Comparison of ENCODE assay signal across 8 mouse cellular contexts in the genomic region with DNA sequence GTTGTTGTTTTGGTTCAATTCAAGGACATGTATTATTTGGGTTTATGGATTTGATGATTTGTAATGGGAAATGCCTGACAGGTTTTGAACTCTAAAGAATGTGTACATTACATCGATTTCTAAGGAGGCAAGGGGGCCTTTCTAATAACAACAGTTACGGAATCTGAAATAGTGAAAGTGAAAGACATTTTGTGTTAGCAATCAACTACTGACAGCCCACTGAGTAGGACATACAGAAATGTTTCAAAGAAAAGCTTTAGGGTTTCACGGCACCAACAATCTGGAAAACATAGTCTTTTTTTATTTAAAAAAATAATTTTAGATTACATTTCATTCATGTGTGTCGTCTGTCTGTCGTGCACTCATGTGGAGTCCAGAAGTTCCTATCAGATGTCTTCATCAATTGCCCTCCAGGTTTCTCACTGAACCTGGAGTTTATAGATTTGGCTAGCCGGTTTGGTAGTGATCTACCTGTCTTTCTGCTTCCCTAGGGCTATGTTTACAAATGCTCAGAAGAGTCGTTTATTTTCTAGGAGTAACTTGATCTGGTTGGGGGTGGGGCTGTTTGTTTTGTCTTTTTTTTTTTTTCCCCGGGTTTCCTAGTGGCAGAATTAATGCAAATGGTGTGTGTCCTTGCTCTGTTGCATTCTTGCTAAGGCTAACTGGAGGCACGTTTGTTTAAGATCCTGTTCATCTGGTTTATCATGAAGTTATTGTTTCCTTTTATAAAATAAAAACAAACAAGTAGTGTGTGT. TPM values are rescaled to one million over a fixed set of nuclear protein-coding genes. Genes with fewer than 3 reads are reported as not detected.
DNase-seq lines count a peak whose midpoint lies in the region; ATAC-seq and TF ChIP-seq lines count a peak whose summit lies in the region.

No protein-coding gene starts in this region.

- DNase-seq in lung, embryonic 14.5 days, result peak; percentile 34
- DNase-seq in lung, postnatal 4 days, result no peak
- peak; percentile 6 for DNase-seq in midbrain, embryonic 14.5 days
- DNase-seq in adrenal gland, postnatal 4 days (ENCODE audit: low spot score in 2 of 2), result no peak
- no peak for DNase-seq in gastrocnemius, postnatal 14 days
- DNase-seq in right cerebral cortex, adult 18-20 months, result no peak

- peaks cover 6% of the 10 kb centered on the region; the same call in 1 of the 2 replicates for H3K4me1 ChIP-seq in lung, embryonic 14.5 days (ENCODE audit: insufficient read depth)
- H3K4me1 ChIP-seq in embryonic facial prominence, embryonic 13.5 days, result peaks cover 8% of the 10 kb centered on the region; the same call in 1 of the 2 replicates
- peaks cover 16% of the 10 kb centered on the region for H3K4me1 ChIP-seq in intestine, embryonic 16.5 days (ENCODE audit: control insufficient read depth, insufficient read depth, low read length)
- H3K4me1 ChIP-seq in midbrain, embryonic 14.5 days (ENCODE audit: control insufficient read depth, insufficient read depth, low read length), result 0 out of 2 replicates have a peak, but pooled peaks cover 2% of the 10 kb centered on the region

- no peak for ATAC-seq in lung, embryonic 14.5 days (ENCODE audit: insufficient read depth)
- ATAC-seq in embryonic facial prominence, embryonic 13.5 days (ENCODE audit: insufficient number of reproducible peaks, insufficient read depth, low FRiP score, low TSS enrichment, low read depth), result no peak
- ATAC-seq in intestine, embryonic 16.5 days, result no peak
- ATAC-seq in midbrain, embryonic 14.5 days (ENCODE audit: low FRiP score, low TSS enrichment), result no peak

- H3K4me3 ChIP-seq in lung, embryonic 14.5 days (ENCODE audit: low read depth, low read length), result peak overlapping the region; percentile 84
- peak overlapping the region; percentile 85 for H3K4me3 ChIP-seq in embryonic facial prominence, embryonic 13.5 days
- peak overlapping the region; percentile 35 for H3K4me3 ChIP-seq in intestine, embryonic 16.5 days (ENCODE audit: low read length)
- H3K4me3 ChIP-seq in midbrain, embryonic 14.5 days (replicated peaks; ENCODE audit: low read depth, low read length), result peak overlapping the region; percentile 78

- H3K9me3 ChIP-seq in lung, embryonic 14.5 days (ENCODE audit: low read depth, low read length), result no peaks in the 10 kb centered on the region
- no peaks in the 10 kb centered on the region for H3K9me3 ChIP-seq in embryonic facial prominence, embryonic 13.5 days
- peaks cover 6% of the 10 kb centered on the region for H3K9me3 ChIP-seq in intestine, embryonic 16.5 days (ENCODE audit: control insufficient read depth, low read length)
- H3K9me3 ChIP-seq in midbrain, embryonic 14.5 days (ENCODE audit: control insufficient read depth, low read length), result 0 out of 2 replicates have a peak, but pooled peaks cover 4% of the 10 kb centered on the region

- peaks cover 3% of the 10 kb centered on the region; the same call in 1 of the 2 replicates for H3K36me3 ChIP-seq in lung, embryonic 14.5 days (ENCODE audit: insufficient read depth)
- H3K36me3 ChIP-seq in embryonic facial prominence, embryonic 13.5 days, result no peaks in the 10 kb centered on the region
- H3K36me3 ChIP-seq in intestine, embryonic 16.5 days (ENCODE audit: control insufficient read depth, insufficient read depth, low read length), result peaks cover 5% of the 10 kb centered on the region
- no peaks in the 10 kb centered on the region for H3K36me3 ChIP-seq in midbrain, embryonic 14.5 days (ENCODE audit: control insufficient read depth, insufficient read depth, low read length)

- intact Hi-C loops in gastrocnemius, postnatal 14 days (cut with DNase I; ENCODE audit: low total_unique reads), result no loop called here

- peak overlapping the region; percentile 63 for H3K4me2 ChIP-seq in lung, embryonic 14.5 days
- H3K4me2 ChIP-seq in embryonic facial prominence, embryonic 13.5 days, result peak overlapping the region; percentile 74
- peak overlapping the region; percentile 44 for H3K4me2 ChIP-seq in intestine, embryonic 16.5 days (ENCODE audit: low read depth, low read length)
- peak overlapping the region; percentile 72 for H3K4me2 ChIP-seq in midbrain, embryonic 14.5 days (ENCODE audit: low read length)

- H3K27me3 ChIP-seq in lung, embryonic 14.5 days (ENCODE audit: insufficient read depth, low read length), result no peaks in the 10 kb centered on the region
- H3K27me3 ChIP-seq in embryonic facial prominence, embryonic 13.5 days, result no peaks in the 10 kb centered on the region
- H3K27me3 ChIP-seq in intestine, embryonic 16.5 days (replicated peaks; ENCODE audit: control insufficient read depth, insufficient read depth, low read length), result no peaks in the 10 kb centered on the region
- H3K27me3 ChIP-seq in midbrain, embryonic 14.5 days (ENCODE audit: control insufficient read depth, insufficient read depth, low read length), result no peaks in the 10 kb centered on the region

- 7% methylated on average over 9 of the region's 9 CpGs for WGBS in lung, embryonic 14.5 days
- WGBS in embryonic facial prominence, embryonic 13.5 days, result 5% methylated on average over 9 of the region's 9 CpGs
- 10% methylated on average over 9 of the region's 9 CpGs for WGBS in intestine, embryonic 16.5 days
- WGBS in midbrain, embryonic 14.5 days, result 15% methylated on average over 9 of the region's 9 CpGs

- no peak for TF ChIP-seq CTCF in lung, embryonic 14.5 days (IDR thresholded peaks at IDR 0.05; ENCODE audit: low read depth)

- H3K27ac ChIP-seq in lung, embryonic 14.5 days (ENCODE audit: low read depth), result no peak overlapping the region
- no peak overlapping the region for H3K27ac ChIP-seq in embryonic facial prominence, embryonic 13.5 days
- peak overlapping the region; percentile 40 for H3K27ac ChIP-seq in intestine, embryonic 16.5 days (ENCODE audit: low read length)
- no peak overlapping the region for H3K27ac ChIP-seq in midbrain, embryonic 14.5 days (replicated peaks; ENCODE audit: low read depth, low read length)

- peak overlapping the region; percentile 26 for H3K9ac ChIP-seq in lung, embryonic 14.5 days
- no peak overlapping the region for H3K9ac ChIP-seq in embryonic facial prominence, embryonic 13.5 days
- H3K9ac ChIP-seq in intestine, embryonic 16.5 days (ENCODE audit: low read depth, low read length), result no peak overlapping the region
- H3K9ac ChIP-seq in midbrain, embryonic 14.5 days (replicated peaks; ENCODE audit: low read length), result no peak overlapping the region; the same call in 1 of the 2 replicates

RNA-seq across cellular contexts. Expression of gene Acadl, which starts 0.8 kb away (rescaled TPM):
- 128 and 140 TPM in 2 replicates for polyA plus RNA-seq in lung, embryonic 14.5 days (2014; fragmentation: Nextera tagmentation; extraction: Ambion mirVana)
- polyA plus RNA-seq in embryonic facial prominence, embryonic 13.5 days (2015; fragmentation: Nextera tagmentation; extraction: Ambion mirVana), result 53.5 and 65.6 TPM in 2 replicates
- polyA plus RNA-seq in intestine, embryonic 16.5 days (2015; fragmentation: Nextera tagmentation; extraction: Ambion mirVana), result 309 and 355 TPM in 2 replicates
- polyA plus RNA-seq in midbrain, embryonic 14.5 days (2014; fragmentation: Nextera tagmentation; extraction: Ambion mirVana), result 27.9 and 41.1 TPM in 2 replicates
- 100 to 1,000 TPM; 425 to 522 TPM for total RNA-seq in adrenal gland, postnatal 4 days (2021)
- 100 to 1,000 TPM; 267 to 388 TPM for total RNA-seq in gastrocnemius, postnatal 14 days (2021)

RNA-seq across cellular contexts. Expression of gene Kansl1l, which starts 46.6 kb away (rescaled TPM):
- 21.9 and 22.3 TPM in 2 replicates for polyA plus RNA-seq in lung, embryonic 14.5 days (2014; fragmentation: Nextera tagmentation; extraction: Ambion mirVana)
- polyA plus RNA-seq in embryonic facial prominence, embryonic 13.5 days (2015; fragmentation: Nextera tagmentation; extraction: Ambion mirVana), result 21.7 and 23.1 TPM in 2 replicates
- 8.8 and 9.7 TPM in 2 replicates for polyA plus RNA-seq in intestine, embryonic 16.5 days (2015; fragmentation: Nextera tagmentation; extraction: Ambion mirVana)
- 13.9 and 15.9 TPM in 2 replicates for polyA plus RNA-seq in midbrain, embryonic 14.5 days (2014; fragmentation: Nextera tagmentation; extraction: Ambion mirVana)
- total RNA-seq in adrenal gland, postnatal 4 days (2021), result 10 to 100 TPM; 25.4 to 26.1 TPM
- total RNA-seq in gastrocnemius, postnatal 14 days (2021), result 10 to 100 TPM; 17.2 to 18.8 TPM

Comparison
In these comparisons a context has a peak if more than half of its experiments do, and no peak if none do; other contexts are left out.
1. DNase-seq: peak in lung, embryonic 14.5 days (single experiment) and midbrain, embryonic 14.5 days (single experiment); none in lung, postnatal 4 days (0 of 2), adrenal gland, postnatal 4 days (0 of 2), gastrocnemius, postnatal 14 days (single experiment) and right cerebral cortex, adult 18-20 months (single experiment).
2. H3K4me3 ChIP-seq: peak in every context shown above with its lines; median percentile 85 in embryonic facial prominence, embryonic 13.5 days; 84 in lung, embryonic 14.5 days; 78 in midbrain, embryonic 14.5 days; 35 in intestine, embryonic 16.5 days.
3. Peak in every context shown above with its lines, with median percentiles within 50 percentile points of each other: H3K4me2 ChIP-seq.